Mouse (Mus musculus) brain, adult 10 weeks (tissue): ENCODE data around the gene Ldb2. TPM values are rescaled to one million over a fixed set of nuclear protein-coding genes. Genes with fewer than 3 reads are reported as not detected.

Source experiments
- polyA plus RNA-seq: library from polyadenylated mRNA; stranded (reverse); fragments of 350-450 nt; fragmentation: Illumina TruSeq; extraction: RNeasy Lipid Tissue Mini Kit (QIAGEN cat#74804); gene quantifications from one replicate; pipeline ENCODE4 v1.2.3, GENCODE M21; 2015; ENCODE audit warnings: low read depth, low replicate concordance

Gene Ldb2
- polyA plus RNA-seq = 63.9 TPM

DNA sequence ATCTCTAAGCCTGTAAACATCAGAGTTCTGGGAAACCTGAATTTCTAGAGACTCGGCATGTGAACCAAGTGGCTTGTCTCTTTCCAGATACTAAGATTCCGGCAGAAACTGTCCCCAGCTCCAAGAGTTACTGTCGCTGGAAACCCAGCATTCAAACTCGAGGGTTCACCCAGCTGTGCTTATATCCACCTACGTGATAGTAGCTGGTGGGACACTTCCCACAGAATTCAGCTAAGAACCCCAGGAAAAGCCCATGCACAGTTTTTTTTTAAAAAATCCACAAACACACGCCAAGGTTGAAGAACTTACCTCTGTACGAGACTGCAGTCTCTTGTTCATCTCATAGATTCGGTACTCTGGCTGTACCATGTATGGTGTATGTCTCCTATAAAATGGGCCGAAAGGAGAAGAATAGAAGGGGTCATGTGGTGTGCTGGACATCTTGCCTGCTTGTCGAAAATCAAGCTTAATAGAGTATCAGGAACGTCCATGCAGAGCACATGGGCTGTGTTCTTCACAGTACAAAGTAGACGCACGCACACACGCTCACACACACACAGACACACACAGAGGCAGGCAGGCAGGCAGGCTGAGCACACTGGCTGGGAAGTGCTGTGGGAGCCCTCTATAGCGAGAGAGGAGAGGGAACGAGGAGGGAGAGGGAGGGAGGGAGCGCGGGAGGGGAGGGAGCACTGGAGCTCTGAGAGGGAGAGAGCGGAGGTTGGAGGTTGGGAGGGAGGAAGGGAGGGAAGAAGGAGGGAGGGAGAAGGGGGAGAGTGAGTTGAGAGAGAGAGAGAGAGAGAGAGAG is at the start of gene Ldb2:
Ldb2 (minus strand) TSS at position 628 of the 808 bp plus-strand sequence.

